In the genomic region with DNA sequence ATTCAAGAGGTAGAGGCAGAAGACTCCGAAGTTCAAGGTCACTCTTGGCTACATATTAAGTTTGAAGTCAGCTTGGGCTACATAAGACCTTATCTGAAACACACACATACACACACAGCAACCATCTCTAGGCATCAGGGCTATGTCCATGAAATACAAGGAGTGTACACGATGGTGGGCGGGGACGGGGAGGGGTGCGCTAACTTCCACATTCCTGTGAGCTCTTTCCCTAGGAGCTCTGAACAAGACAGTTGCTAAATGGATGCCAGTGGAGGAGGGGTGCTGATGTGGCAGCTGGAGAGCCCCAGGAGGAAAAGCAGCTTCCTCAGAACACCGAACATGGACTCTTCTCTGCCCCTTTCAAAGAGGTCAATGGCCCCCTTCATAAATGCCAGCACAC, we compare ENCODE assay signal across 13 mouse cellular contexts.
"Had no signal": no experiment of that assay in that cellular context is flagged by ENCODE, and none has a peak within 500 bp of the region (broad histone marks: within the 10 kb centered on the region; RNA-seq: fewer than 3 reads in every experiment).

No protein-coding gene starts in this region.

- H3K9ac ChIP-seq: limb, embryonic 15.5 days; liver, embryonic 12.5 days; lung, embryonic 14.5 days; neural tube, embryonic 15.5 days had no signal

- ATAC-seq: liver, embryonic 12.5 days had no signal

- DNase-seq: kidney, postnatal 25 days; lung, embryonic 14.5 days; lung, postnatal 36 days; midbrain, embryonic 14.5 days; right cerebral cortex, adult 18-20 months; right cerebral cortex, postnatal 25 days; thymus, postnatal 4 days had no signal

- H3K9me3 ChIP-seq: limb, embryonic 15.5 days; liver, embryonic 12.5 days; midbrain, embryonic 10.5 days; neural tube, embryonic 15.5 days had no signal

- H3K36me3 ChIP-seq: limb, embryonic 15.5 days; liver, embryonic 12.5 days; midbrain, embryonic 10.5 days; neural tube, embryonic 15.5 days had no signal

- H3K27me3 ChIP-seq: neural tube, embryonic 15.5 days had no signal

- H3K4me1 ChIP-seq: liver, embryonic 12.5 days; neural tube, embryonic 15.5 days had no signal

- H3K4me3 ChIP-seq: left cerebral cortex, adult 2 months; limb, embryonic 15.5 days; liver, embryonic 12.5 days; midbrain, embryonic 10.5 days; myocyte; neural tube, embryonic 15.5 days had no signal

- H3K27ac ChIP-seq: left cerebral cortex, adult 2 months; limb, embryonic 15.5 days; liver, embryonic 12.5 days; midbrain, embryonic 10.5 days; neural tube, embryonic 15.5 days had no signal

- H3K4me2 ChIP-seq: limb, embryonic 15.5 days; liver, embryonic 12.5 days; lung, embryonic 14.5 days; neural tube, embryonic 15.5 days had no signal
